Mouse (Mus musculus) forebrain, embryonic 13.5 days (tissue): Measurements from ENCODE around the gene Syt8. TPM values are rescaled to one million over a fixed set of nuclear protein-coding genes. Genes with fewer than 3 reads are reported as not detected.
"Not testable (repeated sequence)": the region's sequence is repeated elsewhere in the genome, so short reads cannot be mapped to it uniquely, and the experiment has no call there.

Experiments used
- ATAC-seq: fragments of 200-750 bp; cut with Nextera tagmentation; 2 replicates; pipeline ENCODE4 v1.8.0; 2017
- H3K27ac ChIP-seq: fragments of 300-500 bp; sonication (generic); 2 replicates; pipeline ENCODE4 v1.5.1; 2015; ENCODE audit warnings: inconsistent platforms, mild to moderate bottlenecking, moderate library complexity
- H3K27me3 ChIP-seq: fragments of 300-500 bp; sonication (generic); 2 replicates; pipeline ENCODE4 v1.6.1; 2015; ENCODE audit warnings: mild to moderate bottlenecking, inconsistent platforms
- H3K36me3 ChIP-seq: fragments of 300-500 bp; sonication (generic); 2 replicates; pipeline ENCODE4 v1.6.1; 2015; ENCODE audit warnings: mild to moderate bottlenecking, inconsistent platforms; ENCODE audit not compliant: poor library complexity, severe bottlenecking
- H3K4me1 ChIP-seq: fragments of 300-500 bp; sonication (generic); 2 replicates; pipeline ENCODE4 v1.6.1; 2015; ENCODE audit warnings: inconsistent platforms
- H3K4me2 ChIP-seq: fragments of 300-500 bp; sonication (generic); 2 replicates; pipeline ENCODE4 v1.6.1; 2015; ENCODE audit warnings: inconsistent platforms, mild to moderate bottlenecking, moderate library complexity
- H3K4me3 ChIP-seq: fragments of 300-500 bp; sonication (generic); 2 replicates; pipeline ENCODE4 v1.5.1; 2015; ENCODE audit warnings: mild to moderate bottlenecking, inconsistent platforms
- H3K9ac ChIP-seq: fragments of 300-500 bp; sonication (generic); 2 replicates; pipeline ENCODE4 v1.6.1; 2015; ENCODE audit warnings: mild to moderate bottlenecking, inconsistent platforms
- H3K9me3 ChIP-seq: fragments of 300-500 bp; sonication (generic); replicated peaks from 2 replicates; pipeline ENCODE4 v1.6.1; 2016; ENCODE audit warnings: inconsistent platforms
- WGBS: fragments of 180-500 bp; shearing (Covaris S2); methylation state at CpG from one replicate; pipeline ENCODE4 v1.1.7; 2015; 5-methylcytosine and 5-hydroxymethylcytosine counted together
- polyA plus RNA-seq: library from polyadenylated mRNA; unstranded; fragments of >200 nt; fragmentation: Nextera tagmentation; extraction: Ambion mirVana; gene quantifications from 2 replicates; pipeline ENCODE4 v1.2.1, GENCODE M21; 2015

Gene Syt8
- polyA plus RNA-seq, 1 experiment from 2014 or later, result not detected

DNA sequence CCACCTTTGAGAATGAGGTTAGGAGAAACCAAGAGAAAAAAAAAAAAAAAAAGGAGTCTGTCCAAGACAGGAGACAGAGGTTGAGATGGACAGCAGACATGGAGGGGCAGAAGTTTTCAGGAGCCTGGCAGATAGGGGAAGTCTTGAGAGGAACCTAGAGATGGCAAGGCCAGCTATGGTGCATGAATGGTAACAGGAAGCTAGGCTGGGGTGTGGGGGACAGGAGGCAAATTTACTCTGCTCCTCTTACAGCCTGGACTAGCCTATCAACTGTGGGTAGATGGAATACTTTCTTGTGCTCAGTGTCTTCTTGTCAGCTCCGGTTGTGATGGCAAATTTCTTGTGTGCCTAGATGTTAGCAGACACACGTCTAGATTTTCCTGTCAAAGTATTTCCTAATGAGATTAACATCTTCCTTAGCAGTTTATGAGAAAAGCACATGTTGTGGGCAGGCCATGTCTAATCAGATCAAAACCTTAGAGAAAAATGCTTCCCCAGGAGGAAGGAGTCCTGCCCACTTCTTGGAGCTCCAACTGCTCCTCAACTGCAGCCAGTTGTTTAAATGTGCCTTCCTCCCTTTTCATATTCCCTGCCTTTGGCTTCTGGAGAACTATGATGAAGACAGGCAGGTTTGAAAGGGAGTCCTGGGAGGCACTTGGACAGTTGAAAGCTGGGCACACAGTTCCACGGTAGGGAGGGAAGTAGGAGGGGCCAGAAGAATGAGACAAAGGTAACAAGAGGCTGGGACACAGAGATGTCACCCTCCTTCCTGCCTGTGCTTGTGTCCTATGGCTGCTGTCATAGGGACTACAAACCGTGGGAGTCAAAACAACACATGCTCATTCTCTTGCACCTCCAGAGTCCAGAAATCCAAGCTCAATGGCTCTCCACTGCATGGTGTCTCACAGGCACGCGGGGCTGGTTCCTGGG is 40.1 kb upstream of the Syt8 start:
- Histone ChIP-seq H3K4me3 (no peak overlapping the region), H3K9ac (no peak overlapping the region)
- no peak for ATAC-seq

DNA sequence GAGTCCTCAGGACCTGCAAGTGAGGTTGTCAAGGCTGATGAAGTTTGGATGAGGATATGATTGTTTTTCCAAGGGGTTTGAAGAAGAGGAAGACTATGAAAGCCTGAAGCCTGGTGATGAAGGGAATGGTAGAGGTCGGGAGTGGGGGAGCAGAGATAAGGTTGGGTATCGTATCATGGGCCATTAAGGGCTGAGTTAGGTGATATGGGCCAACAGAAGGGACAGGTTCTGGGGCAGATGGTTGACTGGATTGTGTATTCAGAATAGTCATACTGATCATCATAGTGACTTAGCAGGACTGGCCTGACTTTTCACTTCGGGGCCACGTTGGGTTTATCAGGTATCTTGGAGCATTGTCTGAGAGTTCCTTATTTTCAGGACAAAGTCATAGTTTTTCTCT is 39.2 kb upstream of the Syt8 start:
- Histone ChIP-seq H3K27me3 (0 out of 2 replicates have a peak, but pooled peaks cover 5% of the 10 kb centered on the region), H3K27ac (no peak overlapping the region), H3K36me3 (no peaks in the 10 kb centered on the region), H3K4me1 (peaks cover 2% of the 10 kb centered on the region), H3K9me3 (no peaks in the 10 kb centered on the region), H3K9ac (no peak overlapping the region), H3K4me2 (no peak overlapping the region), H3K4me3 (no peak overlapping the region)
- WGBS, result 89% methylated on average over 4 of the region's 4 CpGs
- no peak for ATAC-seq

More for the DNA sequence above, 40.1 kb upstream of the Syt8 start:
- no peaks in the 10 kb centered on the region for H3K9me3 ChIP-seq
- no peak overlapping the region for H3K4me2 ChIP-seq
- no peak overlapping the region for H3K27ac ChIP-seq
- no peaks in the 10 kb centered on the region for H3K4me1 ChIP-seq
- no peaks in the 10 kb centered on the region for H3K36me3 ChIP-seq
- 77% methylated on average over 6 of the region's 6 CpGs for WGBS
- 0 out of 2 replicates have a peak, but pooled peaks cover 5% of the 10 kb centered on the region for H3K27me3 ChIP-seq

DNA sequence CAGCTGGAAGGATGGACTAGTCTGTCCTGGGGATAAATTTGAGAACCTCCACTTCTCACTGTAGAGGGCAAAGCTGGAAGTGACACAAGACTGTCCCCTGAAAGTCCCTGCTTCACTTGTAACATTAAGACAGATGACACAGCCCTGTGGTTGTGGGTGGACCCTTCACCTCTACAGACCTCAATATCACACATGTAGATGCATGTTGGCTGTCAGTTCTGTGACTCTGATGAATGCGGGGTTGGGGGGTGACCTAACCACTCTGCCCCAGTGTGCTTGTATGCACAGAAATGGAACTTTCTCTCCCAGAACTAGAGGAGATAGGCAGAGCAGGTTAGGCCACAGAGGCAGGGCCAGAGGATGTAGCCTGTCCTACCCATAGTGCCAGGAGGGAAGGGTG is 38.0 kb upstream of the Syt8 start:
- H3K9me3 ChIP-seq, result no peaks in the 10 kb centered on the region
- no peak overlapping the region for H3K4me2 ChIP-seq
- no peak overlapping the region for H3K4me3 ChIP-seq
- no peaks in the 10 kb centered on the region for H3K27me3 ChIP-seq
- WGBS, result 86% methylated on average over 1 of the region's 1 CpGs
- no peak for ATAC-seq
- H3K27ac ChIP-seq, result no peak overlapping the region
- peaks cover 10% of the 10 kb centered on the region for H3K4me1 ChIP-seq
- no peak overlapping the region for H3K9ac ChIP-seq
- H3K36me3 ChIP-seq, result no peaks in the 10 kb centered on the region

DNA sequence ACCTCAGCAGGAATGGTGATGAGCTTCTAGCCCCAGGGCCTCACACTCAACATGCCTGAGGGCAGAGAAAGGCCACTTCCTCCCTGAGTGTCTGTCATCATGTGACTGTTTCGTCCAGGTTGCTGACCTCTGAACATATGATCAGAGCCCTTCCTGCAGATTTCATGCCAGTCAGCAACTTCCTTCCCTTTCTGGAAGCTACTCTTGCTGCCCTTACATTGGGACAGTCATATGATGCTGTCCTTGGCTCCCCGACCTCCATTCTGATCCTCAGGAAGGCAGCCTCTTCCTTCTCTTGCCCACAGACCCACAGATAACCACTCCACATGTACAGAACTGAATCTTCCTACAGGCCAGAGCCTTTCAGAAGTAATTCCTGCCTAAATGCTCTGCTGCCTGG is 36.6 kb upstream of the Syt8 start:
- 67% methylated on average over 2 of the region's 2 CpGs for WGBS
- Histone ChIP-seq H3K27ac (no peak overlapping the region), H3K36me3 (no peaks in the 10 kb centered on the region), H3K27me3 (no peaks in the 10 kb centered on the region), H3K9ac (no peak overlapping the region), H3K9me3 (no peaks in the 10 kb centered on the region), H3K4me1 (peaks cover 10% of the 10 kb centered on the region), H3K4me2 (no peak overlapping the region), H3K4me3 (no peak overlapping the region)
- ATAC-seq, result no peak

DNA sequence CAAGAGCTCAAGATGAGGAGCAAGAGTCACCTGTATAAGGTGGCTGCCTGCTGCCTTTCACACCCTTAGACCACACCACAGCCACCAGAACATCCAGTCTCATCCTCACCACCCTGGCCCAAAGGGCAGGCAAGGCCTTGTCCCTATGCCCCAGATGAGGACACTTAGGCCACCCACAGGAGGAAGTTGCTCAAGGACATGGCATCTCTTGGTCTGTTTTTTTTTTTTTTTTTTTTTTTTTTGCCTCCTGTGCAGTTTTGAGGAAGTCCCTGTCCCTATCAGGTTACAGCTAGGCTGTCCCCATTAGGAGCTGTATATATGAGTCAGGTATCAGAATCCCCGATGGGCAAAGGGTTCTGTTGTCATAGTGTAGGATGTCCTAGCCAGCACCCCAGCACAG is 35.4 kb upstream of the Syt8 start:
- Histone ChIP-seq H3K4me1 (peaks cover 10% of the 10 kb centered on the region), H3K27me3 (no peaks in the 10 kb centered on the region), H3K9me3 (no peaks in the 10 kb centered on the region), H3K36me3 (no peaks in the 10 kb centered on the region), H3K9ac (no peak overlapping the region), H3K4me2 (no peak overlapping the region), H3K27ac (no peak overlapping the region), H3K4me3 (no peak overlapping the region)
- ATAC-seq, result no peak
- WGBS, result 92% methylated on average over 1 of the region's 1 CpGs

DNA sequence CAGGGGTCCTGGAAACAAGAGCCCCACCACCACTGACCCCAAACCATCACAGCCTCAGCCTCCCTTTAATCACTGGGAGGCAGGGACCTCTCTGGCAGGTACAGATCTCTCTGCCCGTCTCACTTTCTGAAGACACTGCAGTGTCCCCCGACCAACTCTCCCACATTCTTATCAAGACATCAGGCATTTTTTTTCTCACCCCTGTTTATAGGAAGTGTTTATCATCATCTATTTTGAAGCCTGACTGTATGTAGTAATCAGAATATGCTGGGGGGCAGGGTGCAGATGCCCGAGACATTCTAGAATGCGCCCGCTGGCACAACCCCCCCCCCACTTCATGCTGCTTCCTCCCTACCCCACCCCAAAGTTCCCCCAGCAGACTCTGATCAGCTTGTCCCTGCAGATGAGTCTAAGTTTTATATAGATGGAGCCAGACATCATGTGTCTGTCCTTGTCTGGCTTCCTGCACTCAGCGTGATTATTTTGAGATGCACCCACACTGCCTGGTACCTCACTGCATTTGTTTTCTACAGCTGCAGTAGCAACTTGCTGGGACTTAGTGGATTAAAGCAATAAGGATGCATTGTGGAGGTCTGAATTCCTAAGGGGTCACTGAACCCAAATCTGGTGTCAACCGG is 34.4 kb upstream of the Syt8 start:
- no peak overlapping the region for H3K27ac ChIP-seq
- H3K27me3 ChIP-seq, result no peaks in the 10 kb centered on the region
- 46% methylated on average over 7 of the region's 7 CpGs for WGBS
- peaks cover 10% of the 10 kb centered on the region for H3K4me1 ChIP-seq
- H3K36me3 ChIP-seq, result no peaks in the 10 kb centered on the region
- no peaks in the 10 kb centered on the region for H3K9me3 ChIP-seq
- no peak overlapping the region for H3K9ac ChIP-seq
- H3K4me3 ChIP-seq, result no peak overlapping the region
- H3K4me2 ChIP-seq, result no peak overlapping the region
- ATAC-seq, result no peak

DNA sequence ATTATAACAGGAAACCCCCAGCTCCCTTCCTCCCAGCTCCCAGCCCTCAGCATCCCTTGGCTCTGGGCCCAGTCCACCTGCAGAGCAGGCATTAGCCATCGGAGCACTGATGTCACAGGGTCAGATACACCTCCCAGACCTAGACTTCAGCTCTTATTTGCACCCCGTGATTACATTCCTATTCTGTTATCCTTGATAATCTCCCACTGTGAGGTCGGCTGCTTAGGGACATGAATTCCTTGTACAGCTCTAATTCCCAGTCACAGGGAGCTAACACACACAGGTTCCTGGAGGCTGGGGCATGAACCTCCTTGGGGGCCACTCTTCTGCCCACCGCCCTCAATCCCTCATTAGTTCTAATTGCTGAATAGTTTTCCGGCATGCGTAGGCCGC is 33.9 kb upstream of the Syt8 start:
- H3K36me3 ChIP-seq, result no peaks in the 10 kb centered on the region
- H3K9me3 ChIP-seq, result no peaks in the 10 kb centered on the region

DNA sequence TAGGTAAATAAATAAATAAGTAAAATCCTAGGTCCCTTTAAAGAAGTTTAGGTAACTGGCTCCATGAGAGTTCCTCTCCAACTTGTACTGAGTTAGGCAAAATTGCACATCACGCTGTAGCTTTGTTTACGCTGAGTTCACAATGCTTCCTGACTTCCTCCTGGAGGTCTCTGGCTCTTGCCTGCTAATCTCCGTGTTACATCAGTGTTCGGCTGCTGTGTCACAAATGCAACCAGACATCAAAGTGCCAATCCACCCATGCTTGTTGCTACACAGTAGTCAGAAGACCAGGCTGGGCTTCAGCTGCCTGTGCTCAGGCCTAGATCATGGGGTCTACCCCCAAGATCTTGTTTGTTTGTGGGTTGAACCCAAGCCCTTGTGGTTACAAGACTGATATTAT is 31.1 kb upstream of the Syt8 start:
- Histone ChIP-seq H3K27me3 (no peaks in the 10 kb centered on the region), H3K4me2 (no peak overlapping the region), H3K9ac (no peak overlapping the region), H3K36me3 (no peaks in the 10 kb centered on the region), H3K9me3 (no peaks in the 10 kb centered on the region), H3K4me1 (peaks cover 10% of the 10 kb centered on the region), H3K27ac (no peak overlapping the region), H3K4me3 (no peak overlapping the region)
- 83% methylated on average over 4 of the region's 4 CpGs for WGBS
- no peak for ATAC-seq

More for the DNA sequence above, 33.9 kb upstream of the Syt8 start:
- Histone ChIP-seq H3K4me1 (peaks cover 10% of the 10 kb centered on the region), H3K4me2 (no peak overlapping the region), H3K27ac (no peak overlapping the region), H3K9ac (no peak overlapping the region), H3K4me3 (no peak overlapping the region), H3K27me3 (no peaks in the 10 kb centered on the region)
- no peak for ATAC-seq
- 3% methylated on average over 7 of the region's 7 CpGs for WGBS

DNA sequence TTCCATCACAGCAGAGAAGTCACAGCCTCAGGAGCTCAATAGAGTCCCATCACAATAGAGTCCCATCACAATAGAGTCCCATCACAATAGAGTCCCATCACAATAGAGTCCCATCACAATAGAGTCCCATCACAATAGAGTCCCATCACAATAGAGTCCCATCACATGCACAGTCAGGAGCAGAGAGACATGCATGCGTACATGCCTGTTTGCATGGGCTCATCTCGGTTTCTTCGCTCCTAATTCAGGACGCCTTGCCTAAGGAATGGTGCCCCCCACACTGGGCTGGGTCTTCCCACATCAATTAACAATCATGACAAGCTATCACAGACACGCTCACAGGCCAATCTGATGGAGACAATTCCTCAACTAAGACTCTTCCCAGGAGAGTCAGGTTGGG is 29.5 kb upstream of the Syt8 start:
- not testable (repeated sequence) for H3K4me3 ChIP-seq, H3K9ac ChIP-seq
- 91% methylated on average over 5 of the region's 5 CpGs for WGBS

DNA sequence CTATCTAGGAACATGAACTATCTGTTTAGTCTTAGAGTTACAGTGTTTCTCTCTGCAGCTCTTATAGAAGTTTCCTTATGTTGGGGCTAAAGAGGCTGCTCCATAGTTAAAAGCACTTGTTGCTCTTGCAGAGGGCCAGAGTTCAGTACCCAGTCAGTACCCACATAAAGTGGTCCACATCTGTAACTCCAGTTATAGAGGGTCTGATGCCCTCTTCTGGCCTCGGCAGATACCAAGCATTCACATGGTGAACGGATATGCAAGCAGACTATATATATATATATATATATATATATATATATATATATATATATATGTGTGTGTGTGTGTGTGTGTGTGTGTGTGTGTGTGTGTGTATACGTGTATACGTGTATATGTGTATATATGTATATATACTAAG is 26.7 kb upstream of the Syt8 start:
- H3K4me3 ChIP-seq, result no peak overlapping the region
- no peaks in the 10 kb centered on the region for H3K4me1 ChIP-seq
- H3K27ac ChIP-seq, result no peak overlapping the region
- H3K36me3 ChIP-seq, result no peaks in the 10 kb centered on the region
- 73% methylated on average over 4 of the region's 4 CpGs for WGBS
- no peak overlapping the region for H3K9ac ChIP-seq
- no peaks in the 10 kb centered on the region for H3K9me3 ChIP-seq
- ATAC-seq, result no peak
- H3K4me2 ChIP-seq, result no peak overlapping the region
- H3K27me3 ChIP-seq, result no peaks in the 10 kb centered on the region

More for the DNA sequence above, 29.5 kb upstream of the Syt8 start:
- not testable (repeated sequence) for ATAC-seq, H3K27me3 ChIP-seq, H3K4me2 ChIP-seq, H3K27ac ChIP-seq, H3K9me3 ChIP-seq, H3K36me3 ChIP-seq
- H3K4me1 ChIP-seq, result peaks cover 10% of the 10 kb centered on the region

DNA sequence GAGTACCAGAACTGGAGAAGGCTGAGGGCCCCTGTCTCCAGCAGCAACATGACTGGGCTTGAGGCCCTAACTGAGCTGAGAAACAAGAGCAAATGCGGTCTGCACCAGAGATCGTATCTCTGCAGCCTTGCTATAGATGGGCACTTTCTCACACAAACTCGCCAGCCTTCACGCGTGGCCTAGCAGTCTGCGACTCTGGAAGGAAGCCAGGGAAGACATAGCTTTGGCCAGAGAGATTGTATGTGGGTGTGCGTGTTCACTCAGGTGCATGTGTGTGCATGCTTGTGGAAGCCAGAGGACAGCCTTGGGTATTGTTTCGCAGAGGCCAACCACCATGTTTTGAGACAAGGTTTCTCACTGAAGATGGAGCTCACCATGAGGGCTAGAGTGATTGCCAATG is 26.0 kb upstream of the Syt8 start:
- no peaks in the 10 kb centered on the region for H3K36me3 ChIP-seq
- ATAC-seq, result no peak
- no peak overlapping the region for H3K4me2 ChIP-seq
- no peak overlapping the region for H3K27ac ChIP-seq
- no peaks in the 10 kb centered on the region for H3K4me1 ChIP-seq
- no peaks in the 10 kb centered on the region for H3K9me3 ChIP-seq
- 92% methylated on average over 8 of the region's 8 CpGs for WGBS
- H3K9ac ChIP-seq, result no peak overlapping the region
- no peaks in the 10 kb centered on the region for H3K27me3 ChIP-seq
- H3K4me3 ChIP-seq, result no peak overlapping the region

DNA sequence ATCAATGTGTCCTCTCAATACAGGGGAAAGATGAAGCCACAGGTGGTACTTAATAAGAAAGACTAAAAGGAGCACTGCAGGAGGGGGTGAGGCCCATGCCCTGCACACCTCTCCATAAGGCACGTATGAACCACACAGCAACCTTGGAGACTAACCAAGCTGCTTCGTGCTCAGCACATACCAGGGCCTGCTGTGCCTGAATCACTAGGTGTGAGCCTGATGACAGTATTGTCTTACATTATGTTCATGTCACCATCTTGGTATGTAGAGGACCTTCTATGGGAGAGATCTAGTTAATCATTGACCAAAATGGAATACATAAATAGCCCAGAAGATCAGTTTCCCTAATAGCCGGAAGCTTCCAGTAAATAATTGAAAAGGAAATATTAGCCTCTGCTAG is 25.0 kb upstream of the Syt8 start:
- no peak for ATAC-seq
- H3K36me3 ChIP-seq, result no peaks in the 10 kb centered on the region
- no peaks in the 10 kb centered on the region for H3K4me1 ChIP-seq
- no peak overlapping the region for H3K4me2 ChIP-seq
- no peaks in the 10 kb centered on the region for H3K9me3 ChIP-seq
- H3K4me3 ChIP-seq, result no peak overlapping the region
- H3K27ac ChIP-seq, result no peak overlapping the region
- WGBS, result 80% methylated on average over 3 of the region's 3 CpGs
- H3K9ac ChIP-seq, result no peak overlapping the region
- H3K27me3 ChIP-seq, result no peaks in the 10 kb centered on the region
